Mouse (Mus musculus) adrenal gland, postnatal 4 days (tissue): Measurements from ENCODE around the gene Adk. TPM values are rescaled to one million over a fixed set of nuclear protein-coding genes. Genes with fewer than 3 reads are reported as not detected.

Experiments
- DNase-seq, 2 experiments: peaks; one replicate each; pipeline ENCODE4 v3.0.0; 2021 to 2022; ENCODE audit warnings: low spot score in 2 of 2, mixed read lengths in 2 of 2
- long read RNA-seq, 2 experiments: library from polyadenylated mRNA; stranded (forward); transcript quantifications; one replicate each; pipeline ENCODE4 v2.0.0; 2021
- total RNA-seq, 2 experiments: library from RNA; stranded (reverse); gene quantifications; 2 replicates each; pipeline ENCODE4 v1.2.3; 2021

Gene Adk
- total RNA-seq, result 100 to 1,000 TPM; 123 to 142 TPM
- long read RNA-seq, experiment 1, transcript Adk-207 (11 exons, 1,818 nt), result major isoform, 67 of 145 reads
- long read RNA-seq, experiment 1, transcript Adk-201 (11 exons, 1,782 nt), result minor isoform, 42 of 145 reads
- long read RNA-seq, experiment 1, transcript Adk-202 (2 exons, 289 nt), result minor isoform, 21 of 145 reads
- long read RNA-seq, experiment 1, partial matches to known transcripts, result 5 of 145 reads
- long read RNA-seq, experiment 1, other reads (novel, unspliced or antisense), result 10 of 145 reads
- long read RNA-seq, experiment 2, full-length matches to known transcripts, result 174 of 186 reads
- long read RNA-seq, experiment 2, partial matches to known transcripts, result 3 of 186 reads
- long read RNA-seq, experiment 2, other reads (novel, unspliced or antisense), result 9 of 186 reads

DNA sequence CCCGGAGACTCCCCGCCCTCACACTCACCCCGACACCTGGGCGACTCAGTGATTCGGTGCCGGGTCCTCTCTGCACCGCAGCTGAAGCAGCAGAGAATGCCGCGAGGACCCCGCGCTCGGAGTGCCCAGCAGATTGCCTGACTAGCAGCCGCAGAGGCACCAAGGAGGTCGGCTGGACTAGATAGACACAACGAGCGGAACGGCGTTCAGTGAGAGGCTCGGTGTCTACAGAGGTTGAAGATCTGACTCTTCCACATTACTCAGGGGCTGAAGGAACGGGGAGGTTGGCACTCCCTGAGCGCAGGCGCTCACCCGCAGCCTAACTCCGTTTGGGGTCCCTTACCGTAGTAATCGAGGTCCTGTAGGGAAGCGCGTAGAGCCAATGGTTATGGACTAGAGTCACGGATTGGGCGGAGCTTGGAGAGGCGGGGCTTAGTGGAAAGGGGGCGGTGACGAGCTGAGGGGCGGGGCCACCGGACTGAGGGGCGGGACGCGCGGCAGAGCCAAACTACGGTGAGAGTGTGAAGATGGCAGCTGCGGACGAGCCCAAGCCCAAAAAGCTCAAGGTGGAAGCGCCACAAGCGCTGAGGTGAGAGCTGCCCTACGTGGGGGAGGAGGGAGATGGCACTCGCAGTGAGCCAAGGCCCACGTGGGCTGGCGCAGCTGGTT lies at the start of gene Adk, which contains the start of gene Ap3m1:
Gene Adk (plus strand): TSS at position 463 of the 669 bp plus-strand sequence.
Gene Ap3m1 (minus strand): TSS at position 397 of the 669 bp plus-strand sequence.
- DNase-seq, result peak; percentile 91 to 92

GRCm38 (mm10) chr14:21013800-21014334 lies 38.5 kb upstream of the Adk start:
- no peak for DNase-seq

- DNase-seq, result no peak
Measured at GRCm38 (mm10) chr14:21017871-21018270, 34.5 kb upstream of the Adk start.

- no peak for DNase-seq
Measured at GRCm38 (mm10) chr14:21018977-21019376, 33.4 kb upstream of the Adk start.

DNA sequence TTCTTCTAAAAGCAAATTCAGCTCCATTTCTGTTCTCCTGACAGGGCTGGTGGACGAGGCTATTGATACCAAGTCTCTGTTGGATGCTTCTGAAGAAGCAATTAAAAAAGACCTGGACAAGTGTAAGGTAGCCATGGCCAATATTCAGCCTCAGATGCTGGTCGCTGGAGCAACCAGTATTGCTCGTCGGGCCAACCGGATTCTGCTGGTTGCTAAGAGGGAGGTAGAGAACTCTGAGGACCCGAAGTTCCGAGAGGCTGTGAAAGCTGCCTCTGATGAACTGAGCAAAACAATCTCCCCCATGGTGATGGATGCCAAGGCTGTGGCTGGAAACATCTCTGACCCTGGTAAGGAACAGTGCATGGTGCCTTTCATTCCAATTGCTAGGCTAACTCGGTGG lies 31.9 kb upstream of the Adk start:
- no peak for DNase-seq

DNA sequence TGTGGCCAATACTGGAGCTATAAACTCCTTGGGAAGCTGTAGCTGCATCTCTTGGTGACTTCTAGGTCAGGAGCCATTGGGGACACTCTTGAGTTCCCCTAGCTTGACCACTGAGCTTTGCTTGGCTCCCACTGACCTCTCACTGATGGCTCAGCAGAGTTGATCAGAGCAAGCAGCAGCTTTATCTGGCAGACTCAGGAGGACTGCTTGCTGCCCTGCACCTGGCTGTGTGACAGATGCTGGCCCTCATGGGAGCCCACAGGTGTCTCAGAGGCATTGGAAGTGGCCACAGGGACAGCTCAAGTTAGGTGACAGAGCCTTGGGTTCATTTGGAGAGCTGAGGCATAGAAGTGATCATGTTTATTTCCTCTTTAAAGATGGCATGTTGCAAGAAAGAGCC lies 24.8 kb upstream of the Adk start:
- DNase-seq, result no peak

DNA sequence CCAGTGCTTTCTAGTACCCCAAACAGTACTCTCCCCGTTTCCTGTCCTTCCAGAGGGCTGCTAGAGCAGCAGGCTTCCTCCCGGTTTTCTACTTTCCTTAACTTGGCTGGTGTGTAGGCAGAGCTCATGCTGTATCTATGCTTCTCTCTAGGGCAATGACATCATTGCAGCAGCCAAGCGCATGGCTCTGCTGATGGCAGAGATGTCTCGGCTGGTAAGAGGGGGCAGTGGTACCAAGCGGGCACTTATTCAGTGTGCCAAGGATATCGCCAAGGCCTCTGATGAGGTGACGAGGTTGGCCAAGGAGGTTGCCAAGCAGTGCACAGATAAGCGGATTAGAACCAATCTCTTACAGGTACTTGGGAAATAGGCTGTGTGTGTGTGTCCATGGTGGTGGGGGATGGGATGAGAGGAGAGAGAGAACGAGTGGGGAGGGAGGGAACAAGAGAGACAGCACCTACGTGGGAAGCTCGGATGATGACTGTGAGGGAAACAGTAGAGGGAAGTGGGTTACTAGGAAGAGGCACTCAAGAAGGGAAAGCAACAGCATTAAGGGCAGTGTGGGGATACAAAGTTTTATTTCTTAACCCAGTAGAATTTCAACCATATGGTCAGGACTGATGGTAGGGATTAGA lies 23.2 kb upstream of the Adk start:
- no peak for DNase-seq

DNA sequence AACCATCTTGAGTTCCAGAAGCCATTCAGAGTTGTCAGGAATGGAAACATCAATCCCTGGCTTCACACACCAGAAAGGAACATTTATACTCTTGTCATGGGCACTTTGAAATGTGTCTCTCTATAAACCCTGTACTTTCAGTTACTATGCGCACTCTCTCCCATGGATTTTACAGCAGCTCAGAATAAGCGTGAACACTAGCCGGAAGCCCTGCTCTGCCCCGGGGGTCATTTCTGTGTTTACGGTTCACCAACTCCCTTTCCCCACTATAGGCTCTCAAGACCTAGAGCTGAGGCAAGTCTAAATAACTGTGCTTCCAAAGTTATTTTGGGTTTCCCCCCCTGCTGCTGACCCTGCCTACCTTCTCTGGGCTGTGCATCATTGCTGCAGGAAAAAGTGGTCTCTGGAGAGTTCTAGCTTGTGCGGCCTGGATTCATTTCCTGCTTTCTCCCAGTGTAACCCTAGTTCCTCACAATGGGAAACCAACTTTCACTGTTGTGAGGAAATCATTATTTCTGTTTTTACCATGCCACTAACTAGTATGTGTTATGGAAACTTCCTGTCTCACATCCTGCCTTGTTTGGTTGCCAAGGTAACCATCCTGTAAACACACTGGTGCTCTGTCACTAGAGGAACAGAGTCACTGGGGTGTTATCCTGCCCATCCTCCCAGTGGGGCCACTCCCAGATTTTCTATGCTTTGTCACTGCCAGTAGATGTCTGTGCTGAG lies 20.4 kb upstream of the Adk start:
- no peak for DNase-seq

DNA sequence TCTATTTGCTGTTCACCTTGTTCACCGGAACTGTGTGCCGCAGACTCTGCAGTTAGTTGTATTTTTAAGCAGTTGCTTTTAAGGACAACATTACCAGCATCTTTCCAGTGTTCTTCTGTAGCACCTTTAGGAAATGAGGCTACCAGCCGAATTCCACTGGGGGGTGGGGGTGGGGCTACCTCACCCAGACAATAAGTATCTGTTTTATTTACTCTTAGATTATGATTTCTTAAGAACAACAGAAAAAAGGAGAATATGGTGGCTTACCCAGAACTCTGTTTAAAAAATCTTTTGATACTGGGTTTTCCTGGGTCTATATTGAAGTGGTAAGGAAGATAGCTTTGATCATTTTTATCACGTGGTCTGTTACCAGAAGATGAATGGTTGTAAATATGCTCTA lies 18.1 kb upstream of the Adk start:
- no peak for DNase-seq

DNA sequence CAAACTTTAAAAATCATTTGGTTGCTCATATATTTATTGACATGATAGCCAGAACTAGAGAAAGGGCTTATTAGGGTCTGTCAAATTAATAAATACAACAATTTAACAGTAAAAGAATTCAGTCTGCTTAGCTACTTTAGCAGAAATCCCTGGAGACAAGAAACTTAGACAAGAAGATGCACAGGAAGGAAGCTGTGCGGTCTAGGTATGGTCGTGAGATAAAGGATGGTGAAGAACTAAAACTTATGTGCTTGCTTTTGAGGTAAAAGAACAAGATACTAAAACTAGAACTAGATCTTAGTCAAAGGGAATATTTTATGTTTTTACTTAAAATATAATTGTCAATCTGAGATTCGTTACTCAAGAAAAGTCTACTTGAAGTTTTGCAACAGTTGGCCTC lies 17.6 kb upstream of the Adk start:
- DNase-seq, result no peak

GRCm38 (mm10) chr14:21039077-21039476 lies 13.3 kb upstream of the Adk start:
- DNase-seq, result no peak

GRCm38 (mm10) chr14:21039623-21040022 lies 12.8 kb upstream of the Adk start:
- DNase-seq, result no peak

GRCm38 (mm10) chr14:21047840-21048239 lies 4.5 kb upstream of the Adk start:
- DNase-seq, result no peak

GRCm38 (mm10) chr14:21048879-21049278 lies 3.5 kb upstream of the Adk start:
- DNase-seq, result no peak

GRCm38 (mm10) chr14:21050734-21051133 lies 1.6 kb upstream of the Adk start:
- DNase-seq, result no peak

GRCm38 (mm10) chr14:21051380-21052111 lies 828 bp upstream of the Adk start:
- DNase-seq, result no peak

GRCm38 (mm10) chr14:21052781-21053130 lies 382 bp downstream of the Adk start:
- peak; percentile 20 to 50 for DNase-seq

DNA sequence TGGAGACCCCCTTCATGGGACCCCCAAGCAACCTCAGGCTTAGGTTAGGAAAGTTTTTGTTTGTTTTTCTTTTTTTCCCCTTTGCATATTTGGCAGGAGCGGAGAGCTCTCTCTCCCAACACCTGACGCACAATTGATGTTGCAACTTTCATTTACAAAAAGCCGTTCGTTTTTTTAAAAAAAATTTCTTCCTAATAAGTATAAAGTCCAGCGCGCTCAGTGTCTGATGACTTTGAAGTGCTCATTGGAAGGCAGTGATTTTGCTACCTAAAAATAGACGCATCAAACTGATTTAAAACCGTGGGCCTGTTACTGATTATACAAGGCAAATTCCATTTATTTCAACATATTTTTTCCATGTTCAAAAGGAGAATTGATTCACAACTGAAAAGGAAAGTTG lies 777 bp downstream of the Adk start:
- no peak for DNase-seq

- no peak for DNase-seq
Measured at GRCm38 (mm10) chr14:21053586-21053985, 1.2 kb downstream of the Adk start.

DNA sequence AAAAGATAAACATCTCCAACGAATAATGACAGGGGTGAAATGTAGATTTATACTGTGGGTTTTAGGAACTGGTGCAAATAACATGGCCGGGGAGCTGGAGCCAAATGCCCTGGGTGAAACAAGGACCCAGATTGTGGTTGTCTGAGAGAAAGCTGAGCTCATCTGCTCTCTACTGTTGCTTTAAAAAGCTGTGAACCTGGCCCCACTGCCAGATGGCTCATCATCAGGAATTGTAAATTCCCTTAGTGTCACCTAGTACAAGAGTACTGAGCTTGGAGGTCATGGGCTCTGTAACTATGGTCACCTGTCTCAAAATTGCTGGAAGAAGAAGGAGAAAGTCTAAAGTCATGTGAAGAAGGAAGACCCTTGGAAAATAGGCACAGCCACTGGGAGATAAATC lies 6.6 kb downstream of the Adk start:
- DNase-seq, result no peak
